Mouse (Mus musculus): ENCODE results near the gene Lrwd1.

- TF ChIP-seq SIN3A (IDR thresholded peaks at IDR 0.05; ENCODE audit: low read length), result no peak
- no peak for TF ChIP-seq POLR2A (IDR thresholded peaks at IDR 0.05; ENCODE audit: low read depth, low read length)
- no peak for TF ChIP-seq TBP (conservative IDR thresholded peaks at IDR 0.05; ENCODE audit: low read depth, low read length)
- TF ChIP-seq CTCF (conservative IDR thresholded peaks at IDR 0.05 in 1 of 2, IDR thresholded peaks at IDR 0.05 in 1 of 2; ENCODE audit: low read depth in 2 of 2, low read length in 2 of 2), result no peak
- TF ChIP-seq NRF1 (IDR thresholded peaks at IDR 0.05; ENCODE audit: low read depth, low read length), result no peak
- TF ChIP-seq ZNF384 (IDR thresholded peaks at IDR 0.05; ENCODE audit: low read depth, low read length), result no peak
- no peak for TF ChIP-seq MAX (IDR thresholded peaks at IDR 0.05; ENCODE audit: low read length)
- no peak for TF ChIP-seq USF2 (conservative IDR thresholded peaks at IDR 0.05; ENCODE audit: low read depth, low read length)
- TF ChIP-seq JUND (conservative IDR thresholded peaks at IDR 0.05; ENCODE audit: low read depth, low read length), result no peak
- no peak; the same call in 1 of the 2 replicates for TF ChIP-seq MAZ (IDR thresholded peaks at IDR 0.05; ENCODE audit: low read depth, low read length)
- no peak for TF ChIP-seq E2F4 (IDR thresholded peaks at IDR 0.05; ENCODE audit: insufficient replicate concordance, low read depth, low read length)
- no peak for TF ChIP-seq KAT2A (IDR thresholded peaks at IDR 0.05; ENCODE audit: insufficient replicate concordance, low read length)
- no peak for TF ChIP-seq TCF12 (IDR thresholded peaks at IDR 0.05; ENCODE audit: low read depth, low read length)
These were observed 51.6 kb downstream of the Lrwd1 start for GRCm38 (mm10) chr5:136084144-136084881.
